Mouse (Mus musculus) monocyte, adult 2 months (primary cell): ENCODE measurements around the gene Ccdc28b.
A peak's percentile ranks its signal among the peaks of the same experiment; 100 is the strongest.

ENCODE experiments used
- DNase-seq, 2 experiments: peaks; one replicate each; pipeline ENCODE4 v3.0.0; 2022; ENCODE audit warnings: low spot score in 2 of 2, low read depth in 1 of 2

The Ccdc28b gene

DNA sequence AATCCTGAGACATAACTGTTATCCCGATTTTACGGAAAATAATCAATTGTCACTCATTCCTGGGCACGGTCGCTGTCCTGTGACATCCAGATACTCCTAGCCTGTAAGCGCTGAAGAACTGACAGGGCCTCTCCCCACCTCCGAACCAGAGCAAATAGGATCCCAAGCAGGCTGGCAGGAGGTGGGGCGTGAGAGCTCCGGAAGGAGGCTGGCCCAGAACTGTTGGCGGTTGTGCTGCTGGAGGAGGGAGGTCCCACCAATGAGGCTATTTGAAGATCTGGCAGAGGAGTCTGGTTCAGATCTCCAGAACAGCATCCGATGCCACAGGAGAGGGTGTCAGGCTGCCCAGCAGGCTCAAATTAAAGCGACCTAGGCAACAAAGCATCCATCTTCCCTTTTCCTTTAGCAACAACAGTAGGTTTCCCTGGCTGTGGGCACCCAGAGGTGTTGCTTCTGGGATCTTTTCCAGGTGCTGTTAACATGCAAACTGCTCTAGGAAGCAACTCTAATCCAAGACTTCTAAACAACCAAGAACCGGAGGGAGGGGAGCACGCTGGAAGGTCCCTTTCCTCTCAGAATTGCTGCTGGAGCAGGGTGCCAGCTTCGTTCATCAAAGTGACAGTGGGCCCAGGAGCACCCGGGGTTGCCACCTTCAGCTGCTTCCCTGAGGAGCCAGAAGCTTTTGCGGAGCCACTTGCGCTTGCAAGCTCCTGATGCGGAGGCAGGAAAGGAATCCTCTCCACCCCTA is 708 bp upstream of the Ccdc28b start:
- peak; percentile 68 to 74 for DNase-seq

DNA sequence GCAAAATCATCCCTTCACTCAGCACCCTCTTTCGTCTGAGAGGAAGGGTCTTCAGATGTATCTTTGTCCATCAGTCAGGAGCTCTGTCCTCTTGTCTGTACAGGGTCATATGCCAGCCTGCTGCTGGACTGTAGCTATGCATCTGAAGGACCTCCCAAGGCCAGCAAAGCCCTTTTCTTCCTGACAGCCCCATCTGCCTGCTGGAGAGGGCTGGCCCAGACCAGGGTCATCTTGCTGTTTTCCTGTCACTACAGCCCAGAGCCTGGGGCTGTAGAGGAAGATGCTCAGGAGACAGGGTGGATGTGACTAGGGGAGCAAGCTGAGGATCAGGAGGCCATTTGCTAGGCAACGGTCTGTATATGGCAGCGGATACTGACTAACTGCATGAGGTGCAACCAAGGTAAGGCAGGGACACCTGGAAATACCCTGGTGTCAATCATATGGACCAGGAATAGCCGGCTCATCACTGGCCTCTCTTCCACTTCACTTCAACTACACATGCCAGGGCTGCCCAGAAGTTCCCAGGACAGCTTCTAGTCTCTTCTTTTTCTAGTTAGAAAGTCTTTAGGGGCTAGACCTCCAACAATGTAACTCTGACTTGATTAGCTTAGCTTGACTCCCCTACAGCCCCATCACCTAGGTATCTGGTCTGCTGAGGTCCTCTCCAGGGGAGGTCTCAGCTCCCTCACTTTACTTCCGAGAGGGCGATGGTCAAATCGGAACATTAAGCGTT is 778 bp downstream of the Ccdc28b start:
- DNase-seq: no peak

- no peak for DNase-seq
These were observed 1.5 kb downstream of the Ccdc28b start for GRCm38 (mm10) chr4:129622120-129622802.

DNA sequence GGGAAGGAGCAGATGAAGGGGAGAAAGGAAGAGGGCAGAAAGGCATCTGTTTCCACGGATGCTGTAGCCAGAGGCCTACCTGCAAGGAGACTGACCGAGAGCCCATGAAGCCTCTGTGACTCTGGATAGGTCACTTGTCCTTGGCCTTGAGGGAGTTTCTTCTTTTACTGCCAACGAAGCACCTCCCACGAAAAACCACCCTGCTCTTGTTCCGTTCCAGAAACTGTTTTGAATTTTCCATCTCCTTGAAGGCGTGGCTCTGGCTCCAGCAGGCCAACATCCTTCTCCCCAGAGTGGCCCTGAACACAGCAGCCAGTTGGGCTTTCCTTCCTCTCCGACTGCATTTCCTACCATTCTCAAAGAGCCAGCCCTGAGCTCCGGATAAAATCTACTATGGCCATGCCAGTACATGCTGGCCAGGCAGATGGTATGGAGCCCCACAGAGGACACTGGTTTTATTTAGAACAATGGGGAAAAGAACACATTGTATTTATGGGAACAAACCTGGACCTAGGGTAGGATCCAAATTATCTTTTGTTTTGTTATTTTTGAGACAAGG is 2.4 kb downstream of the Ccdc28b start:
- DNase-seq: no peak

- no peak for DNase-seq
These were observed 3.1 kb downstream of the Ccdc28b start for GRCm38 (mm10) chr4:129620419-129621282.

DNA sequence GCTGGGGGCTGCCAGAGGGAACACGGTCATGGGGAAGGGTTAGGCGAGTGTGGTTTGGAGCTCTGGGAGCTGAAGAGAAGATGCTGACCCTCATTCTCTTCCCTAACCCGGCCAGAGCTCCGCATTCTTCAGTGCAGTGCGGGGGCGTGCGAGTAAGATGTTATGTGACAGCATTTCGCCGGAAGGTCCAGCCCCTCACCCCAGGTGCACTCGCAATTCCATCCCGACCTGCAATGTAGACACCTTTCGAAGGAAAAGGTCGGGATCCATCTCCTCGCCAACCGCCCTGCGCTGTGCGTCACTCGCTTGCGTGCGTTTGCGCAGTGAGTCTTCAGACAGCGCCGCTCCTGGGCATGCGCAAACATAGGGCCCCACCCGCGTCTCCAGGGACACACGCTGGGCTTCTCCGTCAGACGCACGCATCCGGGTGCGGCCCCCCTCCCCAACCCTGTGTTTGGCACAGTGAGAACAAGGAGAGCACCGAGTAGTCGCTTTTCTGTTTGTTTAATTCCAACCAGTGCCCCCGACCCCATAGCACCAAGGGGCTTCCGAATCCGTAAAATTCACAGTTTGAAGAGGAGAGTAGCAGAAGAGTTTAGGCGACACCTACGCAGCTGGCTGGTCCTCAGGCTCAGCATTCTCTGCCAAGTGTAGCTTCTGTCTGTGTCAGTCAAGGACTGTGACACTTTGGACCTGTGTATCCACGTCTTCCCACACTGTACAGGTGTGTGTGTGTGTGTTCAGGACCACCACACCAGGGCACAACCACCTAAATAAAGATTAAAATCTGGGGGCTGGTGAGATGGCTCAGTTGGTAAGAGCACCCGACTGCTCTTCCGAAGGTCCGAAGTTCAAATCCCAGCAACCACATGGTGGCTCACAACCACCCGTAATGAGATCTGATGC is 4.7 kb downstream of the Ccdc28b start, which contains the start of gene Iqcc:
Gene Iqcc (minus strand): TSS at position 314 of the 906 bp plus-strand sequence.
- DNase-seq: peak; percentile 66 to 83

DNA sequence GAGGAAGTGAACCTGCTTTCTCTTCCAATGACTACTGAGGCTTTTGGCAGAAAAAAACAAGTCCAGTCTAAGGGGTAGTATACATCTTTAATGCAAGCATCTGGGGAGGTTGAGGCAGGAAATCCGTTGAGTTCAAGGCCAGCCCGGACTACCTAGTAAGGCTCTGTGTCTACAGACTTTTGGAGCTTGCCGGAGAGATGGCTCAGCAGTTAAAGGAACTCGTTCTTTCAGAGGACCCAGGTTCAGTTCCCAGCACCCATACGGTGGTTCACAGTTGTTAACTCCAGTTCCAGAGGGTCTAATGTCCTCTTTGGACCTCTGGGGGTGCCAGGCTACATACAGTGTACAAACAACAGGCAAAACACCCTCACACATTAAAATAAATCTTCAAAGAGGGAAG is 5.7 kb downstream of the Ccdc28b start:
- DNase-seq: no peak

- no peak for DNase-seq
These were observed 6.6 kb downstream of the Ccdc28b start for GRCm38 (mm10) chr4:129617121-129617641.

DNA sequence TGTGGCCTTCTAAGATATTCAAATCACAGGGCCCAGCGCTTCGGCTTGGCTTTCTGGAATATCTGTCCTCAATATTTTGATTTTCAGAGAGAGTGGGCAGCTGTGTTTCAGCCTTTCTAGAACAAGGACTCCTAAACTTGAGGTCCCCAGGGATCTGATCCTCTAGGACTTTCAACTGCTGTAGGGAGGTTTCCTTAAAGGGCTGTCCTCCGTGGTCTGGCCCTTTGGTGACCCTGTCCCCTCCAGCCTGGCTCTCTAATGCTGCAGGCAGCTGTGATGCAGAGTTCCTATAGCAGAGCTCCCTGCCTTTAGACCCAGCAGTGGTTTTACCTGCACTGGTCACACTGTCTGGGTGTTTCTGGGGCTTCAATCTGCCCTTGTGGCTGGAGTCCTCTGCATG is 7.1 kb downstream of the Ccdc28b start:
- no peak for DNase-seq

- no peak for DNase-seq
These were observed 7.9 kb downstream of the Ccdc28b start for GRCm38 (mm10) chr4:129615801-129616290.

DNA sequence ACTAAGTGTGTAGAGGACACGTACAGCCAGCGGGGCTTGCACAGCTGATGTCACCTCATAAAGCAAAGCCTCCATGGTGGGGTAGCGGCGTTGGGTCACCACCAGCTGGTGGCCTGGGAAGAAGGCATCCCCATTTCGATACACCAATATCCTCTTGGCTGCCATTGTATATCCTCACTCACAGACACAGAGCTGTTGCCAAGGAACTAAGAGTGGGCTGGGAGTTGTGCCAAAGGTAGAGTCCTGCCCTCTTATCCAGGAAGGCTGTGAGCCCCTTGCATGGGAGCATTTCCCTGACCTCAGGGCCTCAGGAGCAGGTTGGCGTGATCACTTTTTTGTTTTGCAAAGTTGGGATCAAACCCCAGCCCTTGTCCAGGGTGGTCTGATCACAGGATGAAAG is 9.7 kb downstream of the Ccdc28b start, which contains the start of gene Dcdc2b:
Gene Dcdc2b (minus strand): TSS at position 165 of the 400 bp plus-strand sequence.
- no peak for DNase-seq

GRCm38 (mm10) chr4:129610472-129610871 is 13.3 kb downstream of the Ccdc28b start:
- no peak for DNase-seq

DNA sequence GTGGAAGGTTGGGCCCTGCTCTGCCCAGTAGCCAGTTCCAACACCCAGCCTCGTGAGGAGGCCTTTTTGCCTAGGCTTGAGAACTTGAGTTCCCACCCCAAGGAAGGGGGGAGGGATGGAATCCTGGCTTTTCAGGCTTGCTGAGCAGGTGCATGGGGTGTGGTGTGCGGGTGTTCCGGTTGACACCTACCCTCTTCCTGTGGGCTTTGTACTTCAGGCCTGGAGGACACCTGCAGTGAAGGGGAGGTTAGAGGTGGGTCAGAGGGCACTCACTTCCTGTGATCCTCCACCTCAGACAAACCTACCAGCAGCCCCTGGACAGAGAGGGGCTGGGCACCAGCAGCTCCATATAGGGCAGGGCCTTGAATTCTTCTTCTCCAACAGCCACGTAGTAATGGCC is 13.7 kb downstream of the Ccdc28b start:
- DNase-seq: no peak

DNA sequence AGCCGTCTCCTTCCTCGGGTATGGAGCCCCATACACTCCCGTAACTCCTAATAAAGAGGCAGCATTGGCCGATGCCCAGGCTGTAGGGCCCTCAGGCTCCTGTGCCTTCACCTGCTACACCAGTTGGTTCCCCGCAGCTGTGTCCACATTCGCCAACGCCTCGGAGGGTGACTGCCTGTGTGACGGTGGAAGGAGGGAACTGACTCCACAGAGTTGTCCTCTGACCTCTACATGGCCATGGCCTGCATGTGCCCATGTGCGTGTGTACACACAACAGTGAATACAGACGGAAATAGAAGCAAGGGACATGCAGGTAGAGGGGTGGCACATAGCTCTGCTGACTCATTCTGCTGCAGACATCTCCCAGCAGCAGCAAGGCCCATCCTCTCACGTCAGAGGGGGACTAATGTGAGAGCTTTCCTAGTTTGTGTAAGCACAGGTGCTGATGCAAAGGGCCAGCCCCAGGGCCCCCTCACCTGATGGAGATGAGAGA is 14.6 kb downstream of the Ccdc28b start:
- no peak for DNase-seq

GRCm38 (mm10) chr4:129608426-129609025 is 15.2 kb downstream of the Ccdc28b start:
- peak in 1 of 2 experiments; percentile 60 for DNase-seq

DNA sequence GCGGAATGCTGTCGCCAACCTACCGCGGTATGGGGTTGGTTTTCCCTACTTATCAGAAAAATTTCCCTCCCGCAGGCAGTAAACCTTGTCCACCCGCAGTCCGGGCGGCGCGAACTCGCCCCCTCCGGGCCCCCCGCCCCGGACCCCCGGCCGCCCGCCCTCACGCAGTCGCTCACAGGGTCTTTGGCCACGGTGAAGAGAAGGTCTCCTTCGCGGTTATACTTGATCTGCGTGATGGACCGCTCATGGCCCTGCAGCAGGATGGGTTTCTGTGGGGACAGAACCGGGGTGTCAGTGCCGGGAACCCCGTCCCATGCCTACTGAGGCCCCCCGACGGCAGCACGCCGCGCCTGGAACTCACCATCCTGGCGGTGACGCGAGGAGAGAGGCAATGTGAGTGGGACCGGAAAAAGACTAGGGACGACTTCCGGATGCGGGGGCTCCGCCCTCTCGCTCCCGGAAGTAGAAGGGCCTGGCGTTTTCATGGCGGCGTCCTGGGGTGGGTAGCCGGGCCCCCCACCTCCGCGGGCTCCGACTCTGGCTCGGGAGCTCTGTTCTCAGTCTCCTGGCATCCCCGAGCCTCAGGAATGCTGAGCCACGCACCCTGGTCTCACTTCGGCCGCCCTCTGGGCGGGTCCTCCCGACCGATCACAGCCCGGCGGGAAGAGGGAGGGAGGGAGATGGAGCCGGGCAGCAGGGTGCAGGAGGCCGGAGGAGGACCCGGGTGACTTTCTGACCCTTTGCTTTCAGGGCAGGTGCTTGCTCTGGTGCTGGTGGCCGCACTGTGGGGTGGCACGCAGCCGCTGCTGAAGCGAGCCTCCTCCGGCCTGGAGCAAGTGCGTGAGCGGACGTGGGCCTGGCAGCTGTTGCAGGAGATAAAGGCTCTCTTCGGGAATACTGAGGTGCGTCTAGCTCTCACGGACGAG is 23.3 kb downstream of the Ccdc28b start, which contains the start of the genes Eif3i and Tmem234:
Gene Eif3i (minus strand): TSS at position 416 of the 926 bp plus-strand sequence.
Gene Tmem234 (plus strand): TSS at position 436 of the 926 bp plus-strand sequence.
- DNase-seq: peak; percentile 49 to 70

DNA sequence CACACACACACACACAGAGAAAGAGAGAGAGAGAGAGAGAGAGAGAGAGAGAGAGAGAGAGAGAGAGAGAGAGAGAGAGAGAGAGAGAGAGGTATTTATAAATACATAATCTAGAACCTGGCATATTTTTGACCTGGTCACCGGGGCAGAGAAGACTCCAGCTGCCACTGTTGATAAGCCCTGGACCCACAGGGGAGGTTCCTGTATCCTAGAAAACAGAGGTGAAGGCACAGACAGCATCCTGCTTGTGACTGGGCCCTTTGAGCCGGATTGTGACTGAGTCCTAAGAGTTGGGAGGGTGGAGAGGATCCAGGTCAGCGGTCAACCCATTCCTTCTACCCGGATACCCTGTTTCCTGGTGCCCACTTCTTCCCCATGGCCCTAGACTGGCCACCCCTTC is 34.9 kb downstream of the Ccdc28b start:
- no peak for DNase-seq
